Mouse (Mus musculus) thymus, adult 2 months (tissue): Measurements from ENCODE around the gene Kdm5c.

ENCODE experiments used
- CTCF ChIP-seq: fragments of 200-500 bp; IDR thresholded peaks from 2 replicates; pipeline ENCODE4 v1.5.1; 2012; ENCODE audit warnings: mild to moderate bottlenecking, control low read depth, low read length, moderate library complexity, borderline replicate concordance; ENCODE audit not compliant: control insufficient read depth, poor library complexity, insufficient read depth; ENCODE audit errors: extremely low read depth
- POLR2A ChIP-seq: fragments of 200-500 bp; IDR thresholded peaks from 2 replicates; pipeline ENCODE4 v1.6.1; 2012; ENCODE audit warnings: mild to moderate bottlenecking, low read length, control low read depth, moderate library complexity; ENCODE audit not compliant: control insufficient read depth, poor library complexity, insufficient read depth; ENCODE audit errors: extremely low read depth

GRCm38 (mm10) chrX:152214703-152215102 is 18.1 kb upstream of the Kdm5c start:
- no peak for TF ChIP-seq CTCF
- no peak for TF ChIP-seq POLR2A
